Mouse (Mus musculus) ES-Bruce4 (cell line): Measurements from ENCODE around the gene Pla2g2f. TPM values are rescaled to one million over a fixed set of nuclear protein-coding genes. Genes with fewer than 3 reads are reported as not detected.

Experiments used
- H3K27ac ChIP-seq: 2 replicates; pipeline ENCODE4 v1.5.1; 2012; ENCODE audit warnings: low read length, inconsistent platforms; ENCODE audit not compliant: insufficient read depth
- H3K27me3 ChIP-seq: 2 replicates; pipeline ENCODE4 v1.6.1; 2012; ENCODE audit warnings: mild to moderate bottlenecking, low read length, inconsistent platforms; ENCODE audit not compliant: control insufficient read depth, poor library complexity, insufficient read depth, severe bottlenecking
- H3K36me3 ChIP-seq: 2 replicates; pipeline ENCODE4 v1.6.1; 2012; ENCODE audit warnings: inconsistent platforms, mild to moderate bottlenecking, low read length, moderate library complexity; ENCODE audit not compliant: control insufficient read depth, poor library complexity, insufficient read depth, severe bottlenecking
- H3K4me1 ChIP-seq: one replicate; pipeline ENCODE4 v1.8.1; 2011; ENCODE audit warnings: low read length; ENCODE audit not compliant: control insufficient read depth, insufficient read depth
- H3K4me3 ChIP-seq: 2 replicates; pipeline ENCODE4 v1.5.1; 2011; ENCODE audit warnings: low read depth, mild to moderate bottlenecking, low read length
- H3K9ac ChIP-seq: 2 replicates; pipeline ENCODE4 v1.6.1; 2012; ENCODE audit warnings: low read depth, mild to moderate bottlenecking, inconsistent platforms; ENCODE audit not compliant: poor library complexity, severe bottlenecking
- H3K9me3 ChIP-seq: replicated peaks from 2 replicates; pipeline ENCODE4 v1.6.1; 2012; ENCODE audit warnings: mild to moderate bottlenecking, low read length, inconsistent platforms; ENCODE audit not compliant: control insufficient read depth, poor library complexity, insufficient read depth, severe bottlenecking
- CTCF ChIP-seq: IDR thresholded peaks from one replicate; pipeline ENCODE4 v1.8.1; 2011; ENCODE audit warnings: low read depth, low read length
- EP300 ChIP-seq: IDR thresholded peaks from 2 replicates; pipeline ENCODE4 v1.6.1; 2011; ENCODE audit warnings: low read depth, low read length; ENCODE audit not compliant: insufficient read depth
- POLR2A ChIP-seq: IDR thresholded peaks from one replicate; pipeline ENCODE4 v1.8.1; 2011; ENCODE audit warnings: low read length; ENCODE audit not compliant: insufficient read depth
- polyA plus RNA-seq: library from polyadenylated mRNA; stranded (reverse); fragments of >200 nt; gene quantifications from 2 replicates; pipeline ENCODE4 v1.2.4, GENCODE M21; 2011; ENCODE audit warnings: low read depth; ENCODE audit not compliant: missing spikeins, insufficient read depth, insufficient read length

Gene Pla2g2f
- polyA plus RNA-seq, 1 experiment, result not detected

- no peaks in the 10 kb centered on the region for H3K9me3 ChIP-seq
- peaks cover 2% of the 10 kb centered on the region for H3K4me1 ChIP-seq
- no peak overlapping the region for H3K27ac ChIP-seq
- no peak overlapping the region for H3K4me3 ChIP-seq
- no peak overlapping the region for H3K9ac ChIP-seq
- no peak for TF ChIP-seq POLR2A
- TF ChIP-seq EP300, result no peak
- no peak for TF ChIP-seq CTCF
- no peaks in the 10 kb centered on the region for H3K27me3 ChIP-seq
- H3K36me3 ChIP-seq, result no peaks in the 10 kb centered on the region
These were observed 20.3 kb upstream of the Pla2g2f start for GRCm38 (mm10) chr4:138777417-138778407.

GRCm38 (mm10) chr4:138775435-138775834, 18.0 kb upstream of the Pla2g2f start, which contains the start of gene Pla2g2d:
Gene Pla2g2d, plus strand, starts transcription at chr4:138775735.
- H3K4me3 ChIP-seq, result no peak within 1 kb of the TSS
- TF ChIP-seq POLR2A (no peak), EP300 (no peak), CTCF (no peak)

GRCm38 (mm10) chr4:138772386-138772785, 15.0 kb upstream of the Pla2g2f start:
- no peaks in the 10 kb centered on the region for H3K4me1 ChIP-seq
- no peak overlapping the region for H3K27ac ChIP-seq
- no peak for TF ChIP-seq CTCF
- TF ChIP-seq EP300, result no peak
- TF ChIP-seq POLR2A, result no peak
- no peak overlapping the region for H3K4me3 ChIP-seq
- H3K9me3 ChIP-seq, result no peaks in the 10 kb centered on the region
- no peak overlapping the region for H3K9ac ChIP-seq
- no peaks in the 10 kb centered on the region for H3K27me3 ChIP-seq
- no peaks in the 10 kb centered on the region for H3K36me3 ChIP-seq

More at GRCm38 (mm10) chr4:138775435-138775834, 18.0 kb upstream of the Pla2g2f start, which contains the start of gene Pla2g2d:
- no peak within 1 kb of the TSS for H3K9ac ChIP-seq
- no peak within 1 kb of the TSS for H3K27ac ChIP-seq
- no peaks in the 10 kb centered on the region for H3K36me3 ChIP-seq
- H3K9me3 ChIP-seq, result no peaks in the 10 kb centered on the region
- no peaks in the 10 kb centered on the region for H3K27me3 ChIP-seq
- H3K4me1 ChIP-seq, result peaks cover 2% of the 10 kb centered on the region

- Histone ChIP-seq H3K27ac (no peak overlapping the region), H3K9me3 (no peaks in the 10 kb centered on the region), H3K9ac (no peak overlapping the region), H3K36me3 (no peaks in the 10 kb centered on the region), H3K4me3 (no peak overlapping the region), H3K27me3 (no peaks in the 10 kb centered on the region), H3K4me1 (no peaks in the 10 kb centered on the region)
- TF ChIP-seq CTCF, result no peak
These were observed 14.5 kb upstream of the Pla2g2f start for GRCm38 (mm10) chr4:138771970-138772369.

GRCm38 (mm10) chr4:138762266-138762665, 4.8 kb upstream of the Pla2g2f start:
- peaks cover 2% of the 10 kb centered on the region for H3K4me1 ChIP-seq
- H3K27ac ChIP-seq, result no peak overlapping the region
- H3K36me3 ChIP-seq, result no peaks in the 10 kb centered on the region
- TF ChIP-seq CTCF, result no peak
- no peak for TF ChIP-seq EP300
- no peak for TF ChIP-seq POLR2A
- H3K4me3 ChIP-seq, result no peak overlapping the region
- no peak overlapping the region for H3K9ac ChIP-seq
- H3K27me3 ChIP-seq, result no peaks in the 10 kb centered on the region
- H3K9me3 ChIP-seq, result no peaks in the 10 kb centered on the region

- TF ChIP-seq EP300 (no peak), POLR2A (no peak), CTCF (no peak)
- Histone ChIP-seq H3K36me3 (no peaks in the 10 kb centered on the region), H3K9me3 (no peaks in the 10 kb centered on the region), H3K4me1 (peaks cover 5% of the 10 kb centered on the region), H3K27me3 (no peaks in the 10 kb centered on the region), H3K27ac (no peak overlapping the region), H3K9ac (no peak overlapping the region), H3K4me3 (no peak overlapping the region)
These were observed 1.4 kb downstream of the Pla2g2f start for GRCm38 (mm10) chr4:138755983-138756382.
